Mouse (Mus musculus) gastrocnemius, adult 18-20 months (tissue): ENCODE results near the gene Slc25a4. TPM values are rescaled to one million over a fixed set of nuclear protein-coding genes. Genes with fewer than 3 reads are reported as not detected.

Experiments
- DNase-seq: peaks from one replicate; pipeline ENCODE4 v3.0.0; 2021; ENCODE audit warnings: low spot score
- microRNA-seq: library from miRNA; unstranded; fragments of <30 nt; microRNA quantifications from one replicate; pipeline ENCODE4 v1.2.0, GENCODE M21; 2021
- total RNA-seq, 2 experiments: library from RNA; stranded (reverse); gene quantifications; 2 replicates each; pipeline ENCODE4 v1.2.3; 2021

The Slc25a4 gene
- total RNA-seq, 2 experiments from 2014 or later: 2,853 to 2,971 TPM

- no peak for DNase-seq
Measured at GRCm38 (mm10) chr8:46206107-46206506, 5.0 kb downstream of the Slc25a4 start.

GRCm38 (mm10) chr8:46204974-46205640, 6.0 kb downstream of the Slc25a4 start:
- DNase-seq: no peak

GRCm38 (mm10) chr8:46204301-46204700, 6.8 kb downstream of the Slc25a4 start:
- no peak for DNase-seq

GRCm38 (mm10) chr8:46202350-46202749, 8.7 kb downstream of the Slc25a4 start:
- no peak for DNase-seq

GRCm38 (mm10) chr8:46197673-46198072, 13.4 kb downstream of the Slc25a4 start:
- no peak for DNase-seq

GRCm38 (mm10) chr8:46196877-46197276, 14.2 kb downstream of the Slc25a4 start:
- no peak for DNase-seq

- no peak for DNase-seq
Measured at GRCm38 (mm10) chr8:46193100-46193499, 18.0 kb downstream of the Slc25a4 start.

- DNase-seq: peak; percentile 63
Measured at GRCm38 (mm10) chr8:46185361-46185760, 25.7 kb downstream of the Slc25a4 start.

GRCm38 (mm10) chr8:46180136-46180535, 30.9 kb downstream of the Slc25a4 start:
- no peak for DNase-seq

- no peak for DNase-seq
Measured at GRCm38 (mm10) chr8:46173651-46174050, 37.4 kb downstream of the Slc25a4 start.

GRCm38 (mm10) chr8:46163870-46164190, 47.3 kb downstream of the Slc25a4 start:
- no peak for DNase-seq

- peak; percentile 97 for DNase-seq
Measured at GRCm38 (mm10) chr8:46162953-46163869, 47.9 kb downstream of the Slc25a4 start.

Small RNA genes within 50 kb of the gene (microRNA-seq; reads per million reads assigned to microRNA genes)
- not detected for gene Gm23812

Other genes starting within 250 kb of the Slc25a4 start
- under 1 TPM; 0.25 to 0.28 TPM for gene 1700029J07Rik, start 236.0 kb downstream of the Slc25a4 start, total RNA-seq
- gene Ufsp2, start 235.8 kb downstream of the Slc25a4 start, total RNA-seq: 10 to 100 TPM; 37.7 to 38.1 TPM
- 1 to 10 TPM; 1.7 to 3.0 TPM for gene Lrp2bp, start 212.0 kb downstream of the Slc25a4 start, total RNA-seq
- gene Ankrd37, start 205.6 kb downstream of the Slc25a4 start, total RNA-seq: 1 to 10 TPM; 2.3 to 2.9 TPM
- gene Cfap97, start 59.5 kb downstream of the Slc25a4 start, total RNA-seq: 10 to 100 TPM; 13.6 to 14.9 TPM
- 1 to 10 TPM; 5.8 to 7.4 TPM for gene Snx25, start 59.1 kb downstream of the Slc25a4 start, total RNA-seq
- gene Helt, start 83.4 kb upstream of the Slc25a4 start, total RNA-seq: 1 to 10 TPM; 1.1 to 1.4 TPM